Mouse (Mus musculus): Measurements from ENCODE around the gene Acadm. TPM values are rescaled to one million over a fixed set of nuclear protein-coding genes. Genes with fewer than 3 reads are reported as not detected.

Acadm gene
- total and polyA plus RNA-seq, 2 experiments, result 91.8 to 383 TPM

GRCm38 (mm10) chr3:153888141-153888540, 56.3 kb downstream of the Acadm start:
- WGBS, result 86% methylated on average over 6 of the region's 6 CpGs

GRCm38 (mm10) chr3:153886296-153886695, 58.1 kb downstream of the Acadm start:
- Histone ChIP-seq H3K79me2 (ENCODE audit: control insufficient read depth, insufficient read depth, low read length) (no peaks in the 10 kb centered on the region), H3K27me3 (ENCODE audit: control insufficient read depth, insufficient read depth, low read length) (no peaks in the 10 kb centered on the region), H3K9ac (ENCODE audit: low read depth, low read length) (no peak overlapping the region), H3K4me3 (ENCODE audit: insufficient read depth, low read depth, low read length) (no peak overlapping the region), H3K36me3 (ENCODE audit: control insufficient read depth, insufficient read depth, low read length) (no peaks in the 10 kb centered on the region), H3K27ac (replicated peaks; ENCODE audit: insufficient read depth, low read depth, low read length) (no peak overlapping the region), H3K4me1 (ENCODE audit: control insufficient read depth, insufficient read depth, low read length) (no peaks in the 10 kb centered on the region)
- TF ChIP-seq POLR2A (IDR thresholded peaks at IDR 0.05; ENCODE audit: extremely low read depth, insufficient read depth, low read length), result no peak
- TF ChIP-seq CTCF (IDR thresholded peaks at IDR 0.05; ENCODE audit: low read depth, low read length), result no peak
- DNase-seq (ENCODE audit: extremely low read depth, low read depth, low spot score), result no peak

More at GRCm38 (mm10) chr3:153888141-153888540, 56.3 kb downstream of the Acadm start:
- H3K27ac ChIP-seq (replicated peaks; ENCODE audit: insufficient read depth, low read depth, low read length), result no peak overlapping the region
- H3K4me3 ChIP-seq (ENCODE audit: insufficient read depth, low read depth, low read length), result no peak overlapping the region
- no peaks in the 10 kb centered on the region for H3K27me3 ChIP-seq (ENCODE audit: control insufficient read depth, insufficient read depth, low read length)
- no peaks in the 10 kb centered on the region for H3K36me3 ChIP-seq (ENCODE audit: control insufficient read depth, insufficient read depth, low read length)
- DNase-seq (ENCODE audit: extremely low read depth, low read depth, low spot score), result no peak
- H3K79me2 ChIP-seq (ENCODE audit: control insufficient read depth, insufficient read depth, low read length), result no peaks in the 10 kb centered on the region
- H3K9ac ChIP-seq (ENCODE audit: low read depth, low read length), result no peak overlapping the region
- TF ChIP-seq POLR2A (IDR thresholded peaks at IDR 0.05; ENCODE audit: extremely low read depth, insufficient read depth, low read length) (no peak), CTCF (IDR thresholded peaks at IDR 0.05; ENCODE audit: low read depth, low read length) (no peak)
- no peaks in the 10 kb centered on the region for H3K4me1 ChIP-seq (ENCODE audit: control insufficient read depth, insufficient read depth, low read length)

Other genes starting within 250 kb of the Acadm start
- gene St6galnac3, start 219.5 kb downstream of the Acadm start, total RNA-seq (2014; rRNA removed), result 0.83 and 2.3 TPM in 2 replicates
- 0.24 and 0.26 TPM in 2 replicates for gene St6galnac3, start 219.5 kb downstream of the Acadm start, polyA plus RNA-seq (2012; rRNA removed)
- not detected in 2 replicates for gene Asb17, start 100.4 kb downstream of the Acadm start, total RNA-seq (2014; rRNA removed)
- gene Asb17, start 100.4 kb downstream of the Acadm start, polyA plus RNA-seq (2012; rRNA removed), result not detected in 2 replicates
- gene Msh4, start 38.5 kb downstream of the Acadm start, total RNA-seq (2014; rRNA removed), result 0.07 and 0.09 TPM in 2 replicates
- not detected in 2 replicates for gene Msh4, start 38.5 kb downstream of the Acadm start, polyA plus RNA-seq (2012; rRNA removed)
- gene Rabggtb, start 31.6 kb downstream of the Acadm start, total RNA-seq (2014; rRNA removed), result 57.5 and 57.8 TPM in 2 replicates
- 26.7 and 38.6 TPM in 2 replicates for gene Rabggtb, start 31.6 kb downstream of the Acadm start, polyA plus RNA-seq (2012; rRNA removed)
- not detected in 2 replicates for gene Slc44a5, start 28.8 kb upstream of the Acadm start, total RNA-seq (2014; rRNA removed)
- not detected in 2 replicates for gene Slc44a5, start 28.8 kb upstream of the Acadm start, polyA plus RNA-seq (2012; rRNA removed)